Mouse (Mus musculus): ENCODE data around the gene Abcb10.
"Not testable (repeated sequence)": the region's sequence is repeated elsewhere in the genome, so short reads cannot be mapped to it uniquely, and the experiment has no call there.

GRCm38 (mm10) chr8:124026265-124026664, 43.3 kb upstream of the Abcb10 start:
- not testable (repeated sequence) for TF ChIP-seq CTCF, POLR2A (IDR thresholded peaks at IDR 0.05; ENCODE audit: extremely low read depth, insufficient read depth, low read length)

Data from cortical plate, adult 2 months (tissue).